Mouse (Mus musculus) MEL (cell line): ENCODE measurements around the gene Cd47.

Source experiments
- CTCF ChIP-seq, 3 experiments: IDR thresholded peaks in 2 of 3; conservative IDR thresholded peaks in 1 of 3; 2 replicates each; pipeline ENCODE4 v1.5.1; 2011 to 2012; ENCODE audit warnings: low read length in 3 of 3, low read depth in 2 of 3, mild to moderate bottlenecking in 2 of 3, improper control_type of control experiment in 1 of 3, inconsistent platforms in 1 of 3, mixed read lengths in 1 of 3, moderate library complexity in 1 of 3; ENCODE audit not compliant: control insufficient read depth in 1 of 3, insufficient read depth in 1 of 3, poor library complexity in 1 of 3, severe bottlenecking in 1 of 3
- E2F4 ChIP-seq: IDR thresholded peaks from 2 replicates; pipeline ENCODE4 v1.6.1; 2011; ENCODE audit warnings: low read depth, low read length, improper control_type of control experiment, borderline replicate concordance
- MAX ChIP-seq: IDR thresholded peaks from 2 replicates; pipeline ENCODE4 v1.6.1; 2011; ENCODE audit warnings: low read length, improper control_type of control experiment
- MEF2A ChIP-seq: IDR thresholded peaks from 2 replicates; pipeline ENCODE4 v1.6.1; 2014; ENCODE audit warnings: low read depth, mild to moderate bottlenecking, inconsistent platforms, low read length, improper control_type of control experiment; ENCODE audit not compliant: poor library complexity, insufficient replicate concordance, severe bottlenecking; ENCODE audit errors: extremely low read depth
- POLR2AphosphoS5 ChIP-seq: IDR thresholded peaks from 2 replicates; pipeline ENCODE4 v1.6.1; 2012; ENCODE audit warnings: low read depth, borderline replicate concordance, mild to moderate bottlenecking, inconsistent platforms, low read length, moderate library complexity, mixed read lengths
- RAD21 ChIP-seq: IDR thresholded peaks from 2 replicates; pipeline ENCODE4 v1.6.1; 2011; ENCODE audit warnings: mild to moderate bottlenecking, low read depth, low read length, improper control_type of control experiment
- USF1 ChIP-seq: IDR thresholded peaks from 2 replicates; pipeline ENCODE4 v1.6.1; 2014; ENCODE audit warnings: low read depth, mild to moderate bottlenecking, inconsistent platforms, low read length, improper control_type of control experiment, moderate library complexity
- ZKSCAN1 ChIP-seq: IDR thresholded peaks from 2 replicates; pipeline ENCODE4 v1.6.1; 2012; ENCODE audit warnings: low read depth, mild to moderate bottlenecking, inconsistent platforms, low read length, improper control_type of control experiment, moderate library complexity

GRCm38 (mm10) chr16:49940473-49940872, 140.1 kb downstream of the Cd47 start:
- no peak for TF ChIP-seq E2F4
- TF ChIP-seq MAX, result no peak
- TF ChIP-seq POLR2AphosphoS5, result no peak
- no peak for TF ChIP-seq CTCF (IDR thresholded peaks at IDR 0.05 in 2 of 3, conservative IDR thresholded peaks at IDR 0.05 in 1 of 3; ENCODE audit: control insufficient read depth in 1 of 3, insufficient read depth in 1 of 3, low read depth in 2 of 3, low read length in 3 of 3, poor library complexity in 1 of 3, severe bottlenecking in 1 of 3)
- TF ChIP-seq MEF2A, result no peak
- TF ChIP-seq RAD21, result no peak
- no peak for TF ChIP-seq USF1
- TF ChIP-seq ZKSCAN1, result no peak
